Mouse (Mus musculus) liver, adult 2 months (tissue): ENCODE data around the gene Cmip.

Source experiments
- CTCF ChIP-seq: fragments of 200-500 bp; IDR thresholded peaks from 2 replicates; pipeline ENCODE4 v1.5.1; 2011; ENCODE audit warnings: low read depth, low read length, control low read depth
- POLR2A ChIP-seq: fragments of 200-500 bp; IDR thresholded peaks from 2 replicates; pipeline ENCODE4 v1.6.1; 2011; ENCODE audit warnings: low read length, control low read depth; ENCODE audit not compliant: insufficient read depth; ENCODE audit errors: extremely low read depth

DNA sequence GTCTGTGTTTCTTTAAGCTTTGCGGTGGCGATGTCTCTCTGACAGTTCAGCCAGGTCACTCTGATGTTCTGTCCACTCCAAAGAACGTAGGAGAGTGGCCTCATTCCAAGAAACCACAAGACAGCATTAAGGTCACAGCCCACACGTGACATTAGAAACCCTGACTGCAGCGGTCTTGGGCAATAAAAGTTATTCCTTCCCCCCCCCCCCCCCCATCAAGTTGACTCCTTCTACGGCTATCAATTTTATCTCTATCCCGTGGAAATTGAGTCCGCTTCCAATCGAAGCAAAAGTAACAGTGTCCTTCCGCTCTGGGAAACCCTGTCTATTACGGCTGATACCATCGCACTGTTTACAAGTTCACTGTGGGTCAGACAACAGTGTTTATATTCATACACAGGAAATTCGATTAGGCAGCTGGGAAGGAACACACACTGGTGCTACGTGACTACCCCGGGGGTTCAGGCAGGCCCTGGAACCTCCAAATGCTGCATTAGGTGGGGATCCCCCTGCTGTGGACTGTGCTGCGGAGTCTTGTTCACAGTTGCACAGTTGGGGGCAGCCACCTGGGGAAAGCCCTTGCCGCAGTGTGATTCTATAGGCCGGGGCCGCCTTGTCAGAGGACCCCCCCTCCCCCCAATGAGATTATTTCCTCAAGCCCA is 82.6 kb downstream of the Cmip start:
- TF ChIP-seq CTCF, result no peak
- TF ChIP-seq POLR2A, result no peak
